Mouse (Mus musculus) erythroblast, embryonic 14.5 days (primary cell): Measurements from ENCODE around the gene Nrp2.

Source experiments
- GATA1 ChIP-seq: IDR thresholded peaks from 2 replicates; pipeline ENCODE4 v1.6.1; 2012; ENCODE audit warnings: low read length, inconsistent platforms, mixed read lengths
- TAL1 ChIP-seq: IDR thresholded peaks from 3 replicates; pipeline ENCODE4 v1.6.1; 2012; ENCODE audit warnings: low read length, inconsistent platforms, mixed read lengths

- TF ChIP-seq TAL1 (no peak), GATA1 (no peak)
These were observed 46.6 kb downstream of the Nrp2 start for GRCm38 (mm10) chr1:62749716-62750115.
